Mouse (Mus musculus) spleen, adult 2 months (tissue): Measurements from ENCODE around the gene Jade1. TPM values are rescaled to one million over a fixed set of nuclear protein-coding genes. Genes with fewer than 3 reads are reported as not detected.

Experiments used
- DNase-seq, 2 experiments: peaks; one replicate each; pipeline versions ENCODE4 v3.0.0 to v3.0.0-alpha.2; 2012 to 2021; ENCODE audit warnings: low spot score in 2 of 2, low read depth in 1 of 2
- H3K27ac ChIP-seq: fragments of 200-500 bp; 2 replicates; pipeline ENCODE4 v1.5.1; 2012; ENCODE audit warnings: low read length, inconsistent platforms; ENCODE audit not compliant: insufficient read depth
- H3K27me3 ChIP-seq: fragments of 200-500 bp; 2 replicates; pipeline ENCODE4 v1.6.1; 2012; ENCODE audit warnings: mild to moderate bottlenecking, moderate library complexity, low read length, inconsistent platforms; ENCODE audit not compliant: control insufficient read depth, insufficient read depth
- H3K36me3 ChIP-seq: fragments of 200-500 bp; 2 replicates; pipeline ENCODE4 v1.6.1; 2012; ENCODE audit warnings: mild to moderate bottlenecking, low read length, inconsistent platforms; ENCODE audit not compliant: control insufficient read depth, insufficient read depth
- H3K4me1 ChIP-seq: fragments of 200-500 bp; 2 replicates; pipeline ENCODE4 v1.6.1; 2011; ENCODE audit warnings: inconsistent platforms; ENCODE audit not compliant: control insufficient read depth, insufficient read depth, insufficient read length
- H3K4me3 ChIP-seq: fragments of 200-500 bp; 2 replicates; pipeline ENCODE4 v1.5.1; 2011; ENCODE audit warnings: mild to moderate bottlenecking, inconsistent platforms; ENCODE audit not compliant: insufficient read depth, insufficient read length; ENCODE audit errors: extremely low read depth
- CTCF ChIP-seq: fragments of 200-500 bp; IDR thresholded peaks from 2 replicates; pipeline ENCODE4 v1.5.1; 2011; ENCODE audit warnings: mild to moderate bottlenecking, inconsistent platforms; ENCODE audit not compliant: insufficient read depth, insufficient read length, insufficient replicate concordance; ENCODE audit errors: extremely low read depth
- POLR2A ChIP-seq: fragments of 200-500 bp; IDR thresholded peaks from 2 replicates; pipeline ENCODE4 v1.6.1; 2011; ENCODE audit warnings: low read depth, low read length, inconsistent platforms
- WGBS: fragments of 180-500 bp; shearing (Covaris S2); methylation state at CpG from one replicate; pipeline ENCODE4 v1.1.7; 2018; 5-methylcytosine and 5-hydroxymethylcytosine counted together
- polyA plus RNA-seq: library from polyadenylated mRNA; depleted of rRNA; stranded (reverse); fragments of >200 nt; gene quantifications from 2 replicates; pipeline ENCODE4 v1.2.3, GENCODE M21; 2012

Gene Jade1
- polyA plus RNA-seq, 1 experiment = 11.3 TPM

GRCm38 (mm10) chr3:41589988-41590387, 34.5 kb downstream of the Jade1 start:
- 96% methylated on average over 4 of the region's 4 CpGs for WGBS
- peaks cover 22% of the 10 kb centered on the region for H3K36me3 ChIP-seq
- no peak overlapping the region for H3K27ac ChIP-seq
- H3K4me3 ChIP-seq = no peak overlapping the region
- TF ChIP-seq POLR2A (no peak), CTCF (no peak)
- no peaks in the 10 kb centered on the region for H3K4me1 ChIP-seq
- no peaks in the 10 kb centered on the region for H3K27me3 ChIP-seq
- no peak for DNase-seq

- DNase-seq = no peak
- H3K27ac ChIP-seq = no peak overlapping the region
- H3K4me3 ChIP-seq = no peak overlapping the region
- no peaks in the 10 kb centered on the region for H3K4me1 ChIP-seq
- no peak for TF ChIP-seq CTCF
- TF ChIP-seq POLR2A = no peak
- peaks cover 24% of the 10 kb centered on the region for H3K36me3 ChIP-seq
- 93% methylated on average over 20 of the region's 20 CpGs for WGBS
- H3K27me3 ChIP-seq = no peaks in the 10 kb centered on the region
Observed at GRCm38 (mm10) chr3:41590695-41591559, 35.4 kb downstream of the Jade1 start.

GRCm38 (mm10) chr3:41591651-41592170, 36.2 kb downstream of the Jade1 start:
- WGBS = 96% methylated on average over 14 of the region's 14 CpGs
- Histone ChIP-seq H3K27ac (no peak overlapping the region), H3K27me3 (no peaks in the 10 kb centered on the region), H3K36me3 (peaks cover 26% of the 10 kb centered on the region), H3K4me3 (no peak overlapping the region), H3K4me1 (no peaks in the 10 kb centered on the region)
- no peak for TF ChIP-seq CTCF
- no peak for TF ChIP-seq POLR2A
- no peak for DNase-seq

- 74% methylated on average over 7 of the region's 7 CpGs for WGBS
- Histone ChIP-seq H3K4me3 (no peak overlapping the region), H3K27me3 (no peaks in the 10 kb centered on the region), H3K4me1 (no peaks in the 10 kb centered on the region), H3K36me3 (peaks cover 31% of the 10 kb centered on the region), H3K27ac (no peak overlapping the region)
- TF ChIP-seq CTCF (no peak), POLR2A (no peak)
- DNase-seq = no peak
Observed at GRCm38 (mm10) chr3:41592805-41593204, 37.3 kb downstream of the Jade1 start.

GRCm38 (mm10) chr3:41594097-41594879, 38.8 kb downstream of the Jade1 start:
- no peak overlapping the region for H3K4me3 ChIP-seq
- DNase-seq = no peak
- H3K27me3 ChIP-seq = no peaks in the 10 kb centered on the region
- WGBS = 92% methylated on average over 9 of the region's 9 CpGs
- no peak overlapping the region for H3K27ac ChIP-seq
- H3K4me1 ChIP-seq = no peaks in the 10 kb centered on the region
- peaks cover 33% of the 10 kb centered on the region for H3K36me3 ChIP-seq
- TF ChIP-seq CTCF (no peak), POLR2A (no peak)

- DNase-seq = no peak
- H3K27ac ChIP-seq = no peak overlapping the region
Observed at GRCm38 (mm10) chr3:41595010-41595409, 39.5 kb downstream of the Jade1 start.

More at GRCm38 (mm10) chr3:41595010-41595409, 39.5 kb downstream of the Jade1 start:
- Histone ChIP-seq H3K4me1 (no peaks in the 10 kb centered on the region), H3K36me3 (peaks cover 31% of the 10 kb centered on the region), H3K27me3 (no peaks in the 10 kb centered on the region), H3K4me3 (no peak overlapping the region)
- 96% methylated on average over 4 of the region's 4 CpGs for WGBS
- no peak for TF ChIP-seq POLR2A
- TF ChIP-seq CTCF = no peak
